Mouse (Mus musculus) hindbrain, embryonic 13.5 days (tissue): ENCODE measurements at regions not wholly inside any gene's neighbourhood (a gene's known extent, or its start where the extent isn't known, plus 50 kb on each side); places are given as distances from the start of the nearest gene placed in this dataset.
"Not testable (repeated sequence)": the region's sequence is repeated elsewhere in the genome, so short reads cannot be mapped to it uniquely, and the experiment has no call there.

Experiments used
- ATAC-seq: fragments of 200-750 bp; cut with Nextera tagmentation; 2 replicates; pipeline ENCODE4 v1.8.0; 2017; ENCODE audit warnings: moderate TSS enrichment; ENCODE audit not compliant: low FRiP score
- H3K27ac ChIP-seq: fragments of 300-500 bp; sonication (generic); 2 replicates; pipeline ENCODE4 v1.5.1; 2015; ENCODE audit warnings: inconsistent platforms, mild to moderate bottlenecking, moderate library complexity
- H3K27me3 ChIP-seq: fragments of 300-500 bp; sonication (generic); 2 replicates; pipeline ENCODE4 v1.6.1; 2015; ENCODE audit warnings: mild to moderate bottlenecking, inconsistent platforms
- H3K36me3 ChIP-seq: fragments of 300-500 bp; sonication (generic); 2 replicates; pipeline ENCODE4 v1.6.1; 2015; ENCODE audit warnings: mild to moderate bottlenecking, inconsistent platforms
- H3K4me1 ChIP-seq: fragments of 300-500 bp; sonication (generic); replicated peaks from 2 replicates; pipeline ENCODE4 v1.6.1; 2015; ENCODE audit warnings: inconsistent platforms
- H3K4me2 ChIP-seq: fragments of 300-500 bp; sonication (generic); 2 replicates; pipeline ENCODE4 v1.6.1; 2015; ENCODE audit warnings: inconsistent platforms, mild to moderate bottlenecking, moderate library complexity
- H3K4me3 ChIP-seq: fragments of 300-500 bp; sonication (generic); 2 replicates; pipeline ENCODE4 v1.5.1; 2015; ENCODE audit warnings: mild to moderate bottlenecking, inconsistent platforms
- H3K9ac ChIP-seq: fragments of 300-500 bp; sonication (generic); 2 replicates; pipeline ENCODE4 v1.6.1; 2015; ENCODE audit warnings: mild to moderate bottlenecking, inconsistent platforms
- H3K9me3 ChIP-seq: fragments of 300-500 bp; sonication (generic); 2 replicates; pipeline ENCODE4 v1.6.1; 2016; ENCODE audit warnings: inconsistent platforms
- WGBS: fragments of 180-500 bp; shearing (Covaris S2); methylation state at CpG from one replicate; pipeline ENCODE4 v1.1.7; 2015; 5-methylcytosine and 5-hydroxymethylcytosine counted together

DNA sequence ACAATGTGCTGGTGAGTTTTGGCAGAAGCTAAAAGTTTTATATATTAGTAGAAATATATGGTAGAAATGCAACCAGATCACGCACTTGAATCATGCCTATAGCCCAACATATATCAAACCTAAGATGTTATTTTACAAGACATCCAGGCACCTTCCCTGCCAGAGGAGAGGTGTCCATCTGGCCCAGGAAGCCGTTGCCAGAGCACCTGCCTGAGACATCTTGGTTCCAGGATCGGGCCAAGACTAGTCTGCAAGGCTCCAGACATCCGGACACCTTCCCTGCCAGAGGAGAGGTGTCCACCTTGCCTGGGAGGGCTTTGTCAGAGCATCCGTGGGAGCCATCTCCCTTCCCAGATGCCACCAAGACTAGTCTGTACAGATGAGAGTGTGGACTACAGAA lies 388.5 kb downstream of the Gm11232 start:
- H3K4me2 ChIP-seq: no peak overlapping the region
- H3K9me3 ChIP-seq: no peaks in the 10 kb centered on the region
- H3K4me3 ChIP-seq: no peak overlapping the region
- H3K36me3 ChIP-seq: no peaks in the 10 kb centered on the region
- no peak overlapping the region for H3K9ac ChIP-seq
- WGBS: 95% methylated on average over 5 of the region's 5 CpGs
- ATAC-seq: no peak
- no peaks in the 10 kb centered on the region for H3K4me1 ChIP-seq
- no peak overlapping the region for H3K27ac ChIP-seq
- no peaks in the 10 kb centered on the region for H3K27me3 ChIP-seq

DNA sequence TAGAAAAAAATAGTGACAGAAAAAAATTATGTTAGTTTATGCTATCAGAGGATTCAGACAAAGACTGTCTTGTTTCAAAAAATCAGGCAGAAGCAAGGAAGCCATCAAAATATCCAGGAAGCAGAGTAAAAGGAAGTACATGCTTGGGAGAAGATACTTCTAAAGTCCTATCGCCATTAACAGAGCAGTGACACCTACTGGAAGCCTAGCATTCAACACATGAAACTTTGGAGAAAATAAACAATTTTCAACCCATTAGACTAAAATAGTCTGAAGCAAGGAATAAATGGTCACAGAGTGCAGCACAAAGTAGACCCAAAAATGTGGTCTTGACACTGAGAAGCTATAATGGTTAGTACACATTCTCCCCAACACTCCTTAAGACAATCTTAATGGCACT lies 394.0 kb downstream of the Gm11232 start:
- H3K4me1 ChIP-seq: no peaks in the 10 kb centered on the region
- H3K27ac ChIP-seq: no peak overlapping the region
- no peak for ATAC-seq
- H3K27me3 ChIP-seq: no peaks in the 10 kb centered on the region
- no peak overlapping the region for H3K4me2 ChIP-seq
- H3K4me3 ChIP-seq: no peak overlapping the region
- no peaks in the 10 kb centered on the region for H3K36me3 ChIP-seq
- no peak overlapping the region for H3K9ac ChIP-seq
- WGBS: 68% methylated on average over 1 of the region's 1 CpGs
- H3K9me3 ChIP-seq: no peaks in the 10 kb centered on the region

GRCm38 (mm10) chr4:71357626-71358025 lies 400.1 kb downstream of the Gm11232 start:
- no peak overlapping the region for H3K27ac ChIP-seq
- no peaks in the 10 kb centered on the region for H3K4me1 ChIP-seq
- 65% methylated on average over 1 of the region's 1 CpGs for whole genome bisulfite sequencing
- H3K36me3 ChIP-seq: no peaks in the 10 kb centered on the region
- H3K27me3 ChIP-seq: no peaks in the 10 kb centered on the region
- no peak for ATAC-seq
- H3K9ac ChIP-seq: no peak overlapping the region
- H3K4me3 ChIP-seq: no peak overlapping the region
- no peak overlapping the region for H3K4me2 ChIP-seq
- no peaks in the 10 kb centered on the region for H3K9me3 ChIP-seq

DNA sequence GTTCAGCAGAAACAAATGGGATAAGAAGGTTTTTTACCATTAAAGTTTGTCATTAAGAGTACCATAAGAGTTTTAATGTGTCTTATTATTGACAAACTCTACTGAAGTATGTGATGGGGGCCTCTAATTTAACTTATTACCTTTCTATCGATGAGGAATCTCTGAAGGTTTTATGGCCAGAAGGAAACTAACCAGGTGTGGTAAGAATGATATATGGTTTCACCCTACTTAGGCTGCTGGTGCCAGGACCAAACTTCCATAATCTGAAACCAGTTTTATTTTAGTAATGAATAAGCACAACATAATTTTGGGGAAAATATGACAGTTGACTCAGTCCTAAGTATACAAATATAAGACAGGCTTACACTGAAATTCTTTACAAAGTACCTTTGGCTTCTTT lies 401.1 kb downstream of the Gm11232 start:
- WGBS: 100% methylated on average over 1 of the region's 1 CpGs
- no peak for ATAC-seq
- Histone ChIP-seq H3K36me3 (no peaks in the 10 kb centered on the region), H3K27ac (no peak overlapping the region), H3K4me3 (no peak overlapping the region), H3K9me3 (no peaks in the 10 kb centered on the region), H3K4me2 (no peak overlapping the region), H3K4me1 (no peaks in the 10 kb centered on the region), H3K27me3 (no peaks in the 10 kb centered on the region), H3K9ac (no peak overlapping the region)

GRCm38 (mm10) chr4:71356310-71356709 lies 401.5 kb downstream of the Gm11232 start:
- Histone ChIP-seq H3K27me3 (no peaks in the 10 kb centered on the region), H3K9me3 (no peaks in the 10 kb centered on the region), H3K4me2 (no peak overlapping the region), H3K36me3 (no peaks in the 10 kb centered on the region), H3K27ac (no peak overlapping the region), H3K9ac (no peak overlapping the region), H3K4me3 (no peak overlapping the region), H3K4me1 (no peaks in the 10 kb centered on the region)
- no peak for ATAC-seq
- 90% methylated on average over 1 of the region's 1 CpGs for WGBS

- Histone ChIP-seq H3K9ac (no peak overlapping the region), H3K27ac (no peak overlapping the region), H3K4me3 (no peak overlapping the region), H3K4me1 (no peaks in the 10 kb centered on the region), H3K9me3 (no peaks in the 10 kb centered on the region), H3K27me3 (no peaks in the 10 kb centered on the region), H3K4me2 (no peak overlapping the region), H3K36me3 (no peaks in the 10 kb centered on the region)
- WGBS: 92% methylated on average over 2 of the region's 2 CpGs
- no peak for ATAC-seq
Observed at GRCm38 (mm10) chr4:71351880-71352279, 405.9 kb downstream of the Gm11232 start.

DNA sequence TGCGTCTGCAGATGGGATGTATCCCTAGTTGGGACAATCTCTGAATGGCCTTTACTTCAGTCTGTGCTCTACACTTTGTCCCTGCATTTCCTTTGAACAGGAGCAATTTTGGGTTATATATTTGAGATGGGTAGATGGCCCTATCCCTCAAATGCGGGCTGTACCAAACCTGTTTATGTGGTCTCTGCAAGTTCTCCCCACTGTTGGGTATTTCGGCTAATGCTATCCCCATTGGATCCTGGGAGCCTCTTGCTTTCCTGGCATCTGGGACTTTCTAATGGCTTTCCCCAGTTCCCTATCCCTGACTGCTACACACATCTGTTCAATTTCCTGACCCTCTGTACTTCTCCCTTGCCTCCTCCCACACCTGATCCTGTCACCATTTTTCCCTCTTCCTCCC lies 414.7 kb downstream of the Gm11232 start:
- H3K9me3 ChIP-seq: no peaks in the 10 kb centered on the region
- no peaks in the 10 kb centered on the region for H3K36me3 ChIP-seq
- H3K27ac ChIP-seq: no peak overlapping the region
- no peak overlapping the region for H3K4me3 ChIP-seq
- H3K27me3 ChIP-seq: no peaks in the 10 kb centered on the region
- no peak overlapping the region for H3K9ac ChIP-seq
- WGBS: 99% methylated on average over 3 of the region's 3 CpGs
- ATAC-seq: no peak
- no peaks in the 10 kb centered on the region for H3K4me1 ChIP-seq
- no peak overlapping the region for H3K4me2 ChIP-seq

DNA sequence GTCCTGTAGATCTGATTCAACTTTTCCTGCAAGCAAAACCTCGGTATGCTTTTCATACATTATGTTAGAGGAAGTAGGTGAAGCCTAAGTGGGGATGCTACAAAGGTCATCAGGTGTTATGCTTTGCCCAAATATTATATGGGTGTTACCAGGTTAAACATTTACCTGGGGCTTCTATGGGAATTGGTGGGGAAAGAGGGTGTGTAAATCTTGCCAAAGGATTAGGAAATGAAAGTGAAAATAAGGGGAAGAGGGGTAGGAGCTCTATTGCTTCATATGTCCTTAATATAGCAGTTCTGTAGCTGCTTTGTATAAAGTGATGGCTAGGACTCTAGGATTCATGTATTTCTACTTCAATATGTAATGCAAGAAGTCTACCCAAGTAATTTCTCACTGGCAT lies 419.2 kb downstream of the Gm11232 start:
- H3K27ac ChIP-seq: no peak overlapping the region
- H3K36me3 ChIP-seq: no peaks in the 10 kb centered on the region
- ATAC-seq: no peak
- no peaks in the 10 kb centered on the region for H3K27me3 ChIP-seq
- no peak overlapping the region for H3K4me3 ChIP-seq
- no peak overlapping the region for H3K4me2 ChIP-seq
- H3K9ac ChIP-seq: no peak overlapping the region
- no peaks in the 10 kb centered on the region for H3K4me1 ChIP-seq
- WGBS: 96% methylated on average over 1 of the region's 1 CpGs
- H3K9me3 ChIP-seq: no peaks in the 10 kb centered on the region

DNA sequence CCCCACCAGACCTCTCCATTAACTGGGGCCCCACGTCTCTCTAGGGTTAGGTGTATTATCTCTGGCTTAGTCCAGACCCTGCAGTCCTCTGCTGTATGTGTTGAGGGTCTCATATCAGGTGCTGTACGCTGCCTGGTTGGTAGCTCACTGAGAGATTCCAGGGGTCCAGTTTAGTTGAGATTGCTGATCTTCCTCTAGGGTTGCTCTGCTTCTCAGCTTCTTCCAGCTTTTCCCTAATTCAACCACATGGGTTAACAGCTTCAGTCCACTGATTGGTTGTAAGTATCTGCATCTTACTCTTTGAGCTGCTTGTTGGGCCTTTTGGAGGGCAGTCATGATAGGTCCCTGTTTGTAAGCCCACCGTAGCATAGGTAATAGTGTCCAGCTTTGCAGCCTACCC lies 425.1 kb downstream of the Gm11232 start:
- no peak overlapping the region for H3K4me3 ChIP-seq
- no peak for ATAC-seq
- no peaks in the 10 kb centered on the region for H3K36me3 ChIP-seq
- no peaks in the 10 kb centered on the region for H3K4me1 ChIP-seq
- H3K27ac ChIP-seq: no peak overlapping the region
- H3K27me3 ChIP-seq: no peaks in the 10 kb centered on the region
- 90% methylated on average over 3 of the region's 3 CpGs for WGBS
- H3K4me2 ChIP-seq: no peak overlapping the region
- no peak overlapping the region for H3K9ac ChIP-seq
- no peaks in the 10 kb centered on the region for H3K9me3 ChIP-seq

DNA sequence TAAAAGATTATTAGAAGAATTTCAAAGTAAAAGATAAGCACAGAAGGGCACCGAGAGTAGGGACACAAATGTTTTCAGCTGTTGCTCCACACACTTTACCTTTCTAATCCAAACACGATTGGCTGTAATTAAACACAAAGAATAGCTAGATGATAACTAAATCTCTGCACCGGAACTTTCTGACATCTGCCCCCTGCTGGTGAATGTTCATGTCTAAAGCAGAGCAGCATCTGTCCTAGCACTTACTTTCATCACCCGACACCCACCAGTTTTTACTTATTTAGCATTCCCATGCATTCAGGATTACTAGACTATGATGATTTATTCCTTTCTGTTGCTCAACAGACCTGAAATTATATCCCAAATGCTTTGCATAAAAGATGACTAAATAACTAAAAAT lies 425.7 kb downstream of the Gm11232 start:
- H3K27ac ChIP-seq: no peak overlapping the region
- no peaks in the 10 kb centered on the region for H3K9me3 ChIP-seq
- no peak overlapping the region for H3K9ac ChIP-seq
- H3K4me1 ChIP-seq: no peaks in the 10 kb centered on the region
- no peaks in the 10 kb centered on the region for H3K27me3 ChIP-seq
- ATAC-seq: no peak
- WGBS: 77% methylated on average over 4 of the region's 4 CpGs
- H3K36me3 ChIP-seq: no peaks in the 10 kb centered on the region
- H3K4me3 ChIP-seq: no peak overlapping the region
- no peak overlapping the region for H3K4me2 ChIP-seq

DNA sequence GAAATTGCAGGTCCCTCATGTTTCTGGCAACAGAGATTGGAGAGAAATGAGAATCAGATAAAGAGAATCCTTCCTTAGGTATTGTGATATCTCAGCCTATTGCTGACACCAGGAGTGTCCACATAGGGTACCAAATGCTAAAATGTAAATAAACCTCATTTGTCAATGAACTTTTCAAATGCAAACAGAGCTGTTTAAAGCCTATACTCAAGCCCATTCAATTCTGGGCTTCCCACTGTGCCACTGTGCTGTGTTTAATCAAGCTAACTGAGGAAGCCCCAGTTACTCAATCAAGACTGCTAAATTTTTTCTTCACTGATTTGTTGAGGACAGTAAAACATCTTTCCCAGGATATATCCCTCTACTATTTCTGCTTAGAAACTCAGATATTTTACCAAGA lies 441.2 kb downstream of the Gm11232 start:
- Histone ChIP-seq H3K4me3 (no peak overlapping the region), H3K4me2 (no peak overlapping the region), H3K27me3 (no peaks in the 10 kb centered on the region), H3K9me3 (no peaks in the 10 kb centered on the region), H3K27ac (no peak overlapping the region), H3K36me3 (no peaks in the 10 kb centered on the region), H3K4me1 (no peaks in the 10 kb centered on the region), H3K9ac (no peak overlapping the region)
- no peak for ATAC-seq

DNA sequence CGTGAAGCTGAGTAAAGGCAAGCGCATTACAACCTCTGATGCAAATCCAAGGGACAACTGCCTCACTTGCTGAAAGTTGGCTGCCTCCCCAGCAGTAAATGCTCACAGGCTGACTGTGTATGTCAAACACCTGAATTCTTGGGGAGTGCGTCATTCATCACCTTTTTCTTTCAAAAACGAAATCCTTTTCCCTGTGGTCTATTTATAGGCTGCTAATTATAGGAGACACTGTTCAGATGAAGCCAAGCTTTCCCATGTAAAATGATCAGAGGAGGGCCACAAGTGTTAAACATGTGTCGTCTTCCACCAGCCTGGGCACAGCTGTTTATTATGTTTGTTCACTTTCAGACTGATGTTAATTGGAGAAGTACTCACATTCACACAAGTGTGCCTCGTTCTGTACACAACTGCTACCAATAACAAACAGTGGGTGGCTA lies 450.6 kb downstream of the Gm11232 start:
- no peak for ATAC-seq
- H3K4me3 ChIP-seq: no peak overlapping the region
- no peak overlapping the region for H3K4me2 ChIP-seq
- WGBS: 77% methylated on average over 6 of the region's 6 CpGs
- H3K27ac ChIP-seq: no peak overlapping the region
- no peak overlapping the region for H3K9ac ChIP-seq
- no peaks in the 10 kb centered on the region for H3K27me3 ChIP-seq
- no peaks in the 10 kb centered on the region for H3K4me1 ChIP-seq
- no peaks in the 10 kb centered on the region for H3K9me3 ChIP-seq
- no peaks in the 10 kb centered on the region for H3K36me3 ChIP-seq

GRCm38 (mm10) chr4:71306690-71307089 lies 451.1 kb downstream of the Gm11232 start:
- no peak overlapping the region for H3K4me2 ChIP-seq
- no peaks in the 10 kb centered on the region for H3K27me3 ChIP-seq
- no peaks in the 10 kb centered on the region for H3K9me3 ChIP-seq
- H3K27ac ChIP-seq: no peak overlapping the region
- ATAC-seq: no peak
- no peak overlapping the region for H3K9ac ChIP-seq
- WGBS: 85% methylated on average over 6 of the region's 6 CpGs
- no peak overlapping the region for H3K4me3 ChIP-seq
- no peaks in the 10 kb centered on the region for H3K36me3 ChIP-seq
- H3K4me1 ChIP-seq: no peaks in the 10 kb centered on the region

DNA sequence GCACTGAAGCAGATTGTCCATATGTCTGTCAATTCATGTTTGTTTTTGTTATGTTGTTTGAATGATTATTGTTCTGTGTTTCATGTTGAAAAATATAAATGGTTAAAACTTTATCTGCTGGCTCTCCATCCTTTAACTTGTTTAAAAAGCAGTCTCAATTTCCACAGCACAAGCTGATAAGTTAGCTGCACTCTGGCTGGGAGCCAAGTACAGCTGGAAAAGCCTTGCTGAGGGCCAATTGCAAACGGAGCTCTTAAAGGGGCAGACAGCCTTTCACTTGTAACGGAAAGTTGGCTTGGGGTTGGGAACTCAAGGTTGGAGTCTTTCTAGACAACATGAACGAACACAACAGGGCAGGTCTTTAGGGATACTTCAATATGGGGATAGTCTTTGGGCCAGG lies 462.0 kb downstream of the Gm11232 start:
- H3K4me2 ChIP-seq, H3K9ac ChIP-seq, H3K27ac ChIP-seq, H3K27me3 ChIP-seq, H3K36me3 ChIP-seq, H3K4me1 ChIP-seq, ATAC-seq, H3K4me3 ChIP-seq: not testable (repeated sequence)
- 86% methylated on average over 3 of the region's 3 CpGs for WGBS
- H3K9me3 ChIP-seq: peaks cover 14% of the 10 kb centered on the region; the same call in 1 of the 2 replicates
